Mouse (Mus musculus) spleen, adult 2 months (tissue): ENCODE measurements around the gene Znhit3.

Experiments
- CTCF ChIP-seq: fragments of 200-500 bp; IDR thresholded peaks from 2 replicates; pipeline ENCODE4 v1.5.1; 2011; ENCODE audit warnings: mild to moderate bottlenecking, inconsistent platforms; ENCODE audit not compliant: insufficient read depth, insufficient read length, insufficient replicate concordance; ENCODE audit errors: extremely low read depth
- POLR2A ChIP-seq: fragments of 200-500 bp; IDR thresholded peaks from 2 replicates; pipeline ENCODE4 v1.6.1; 2011; ENCODE audit warnings: low read depth, low read length, inconsistent platforms

GRCm38 (mm10) chr11:84871548-84872069 is 44.6 kb downstream of the Znhit3 start:
- TF ChIP-seq CTCF: no peak
- no peak for TF ChIP-seq POLR2A
